Mouse (Mus musculus): ENCODE measurements around the gene Grik2.
A peak's percentile ranks its signal among the peaks of the same experiment; 100 is the strongest.
"Not testable (repeated sequence)": the region's sequence is repeated elsewhere in the genome, so short reads cannot be mapped to it uniquely, and the experiment has no call there.

Grik2 gene

GRCm38 (mm10) chr10:49365262-49365661 lies 423.3 kb downstream of the Grik2 start:
- no peak for DNase-seq (ENCODE audit: low read depth, low spot score)

- no peak for DNase-seq (ENCODE audit: low read depth, low spot score)
Observed at GRCm38 (mm10) chr10:49322413-49322812, 466.2 kb downstream of the Grik2 start.

GRCm38 (mm10) chr10:49319880-49320279 lies 468.7 kb downstream of the Grik2 start:
- DNase-seq (ENCODE audit: low read depth, low spot score): no peak

- DNase-seq (ENCODE audit: low read depth, low spot score): no peak
Observed at GRCm38 (mm10) chr10:49256247-49256939, 532.2 kb downstream of the Grik2 start.

- not testable (repeated sequence) for DNase-seq (ENCODE audit: low read depth, low spot score)
Observed at GRCm38 (mm10) chr10:49237356-49237755, 551.2 kb downstream of the Grik2 start.

GRCm38 (mm10) chr10:49236844-49237243 lies 551.7 kb downstream of the Grik2 start:
- DNase-seq (ENCODE audit: low read depth, low spot score): not testable (repeated sequence)

- DNase-seq (ENCODE audit: low read depth, low spot score): no peak
Observed at GRCm38 (mm10) chr10:49220096-49220495, 568.5 kb downstream of the Grik2 start.

GRCm38 (mm10) chr10:49219631-49220030 lies 568.9 kb downstream of the Grik2 start:
- DNase-seq (ENCODE audit: low read depth, low spot score): no peak

- no peak for DNase-seq (ENCODE audit: low read depth, low spot score)
Observed at GRCm38 (mm10) chr10:49191773-49192371, 596.7 kb downstream of the Grik2 start.

GRCm38 (mm10) chr10:49191291-49191690 lies 597.3 kb downstream of the Grik2 start:
- DNase-seq (ENCODE audit: low read depth, low spot score): no peak

- no peak for DNase-seq (ENCODE audit: low read depth, low spot score)
Observed at GRCm38 (mm10) chr10:49154134-49154533, 634.4 kb downstream of the Grik2 start.

- not testable (repeated sequence) for DNase-seq (ENCODE audit: low read depth, low spot score)
Observed at GRCm38 (mm10) chr10:49151496-49151895, 637.1 kb downstream of the Grik2 start.

GRCm38 (mm10) chr10:49149714-49150113 lies 638.9 kb downstream of the Grik2 start:
- DNase-seq (ENCODE audit: low read depth, low spot score): no peak

- DNase-seq (ENCODE audit: low read depth, low spot score): no peak
Observed at GRCm38 (mm10) chr10:49142658-49143057, 645.9 kb downstream of the Grik2 start.

- DNase-seq (ENCODE audit: low read depth, low spot score): no peak
Observed at GRCm38 (mm10) chr10:49136816-49137215, 651.8 kb downstream of the Grik2 start.

- DNase-seq (ENCODE audit: low read depth, low spot score): no peak
Observed at GRCm38 (mm10) chr10:49131311-49131710, 657.3 kb downstream of the Grik2 start.

- DNase-seq (ENCODE audit: low read depth, low spot score): no peak
Observed at GRCm38 (mm10) chr10:49050339-49050738, 738.2 kb downstream of the Grik2 start.

- DNase-seq (ENCODE audit: low read depth, low spot score): peak; percentile 27
Observed at GRCm38 (mm10) chr10:49049391-49049790, 739.2 kb downstream of the Grik2 start.

Measured in A20 (cell line).